Mouse (Mus musculus) 3T3-L1 (cell line): Measurements from ENCODE around the gene Pdcd6ip.
"Not testable (repeated sequence)": the region's sequence is repeated elsewhere in the genome, so short reads cannot be mapped to it uniquely, and the experiment has no call there.

Experiments used
- DNase-seq: peaks from one replicate; pipeline ENCODE4 v3.0.0-alpha.2; 2015; ENCODE audit warnings: low read depth, low spot score

Gene Pdcd6ip

GRCm38 (mm10) chr9:113701441-113702160 is 6.5 kb downstream of the Pdcd6ip start:
- DNase-seq, result no peak

GRCm38 (mm10) chr9:113687461-113687860 is 20.6 kb downstream of the Pdcd6ip start:
- DNase-seq, result no peak

- no peak for DNase-seq
These were observed 34.3 kb downstream of the Pdcd6ip start for GRCm38 (mm10) chr9:113673721-113674120.

GRCm38 (mm10) chr9:113672352-113672751 is 35.7 kb downstream of the Pdcd6ip start:
- no peak for DNase-seq

- DNase-seq, result no peak
These were observed 37.3 kb downstream of the Pdcd6ip start for GRCm38 (mm10) chr9:113670857-113671106.

GRCm38 (mm10) chr9:113670105-113670856 is 37.8 kb downstream of the Pdcd6ip start:
- no peak for DNase-seq

GRCm38 (mm10) chr9:113663476-113663875 is 44.6 kb downstream of the Pdcd6ip start:
- DNase-seq, result no peak

GRCm38 (mm10) chr9:113657837-113658236 is 50.2 kb downstream of the Pdcd6ip start:
- no peak for DNase-seq

- DNase-seq, result no peak
These were observed 54.5 kb downstream of the Pdcd6ip start for GRCm38 (mm10) chr9:113653571-113653970.

- DNase-seq, result no peak
These were observed 57.3 kb downstream of the Pdcd6ip start for GRCm38 (mm10) chr9:113650787-113651186.

- DNase-seq, result not testable (repeated sequence)
These were observed 58.8 kb downstream of the Pdcd6ip start for GRCm38 (mm10) chr9:113649211-113649610.

- no peak for DNase-seq
These were observed 62.3 kb downstream of the Pdcd6ip start for GRCm38 (mm10) chr9:113645837-113646169.

GRCm38 (mm10) chr9:113645153-113645836 is 62.8 kb downstream of the Pdcd6ip start:
- DNase-seq, result peak; percentile 70

- no peak for DNase-seq
These were observed 63.4 kb downstream of the Pdcd6ip start for GRCm38 (mm10) chr9:113644701-113645100.

- no peak for DNase-seq
These were observed 64.0 kb downstream of the Pdcd6ip start for GRCm38 (mm10) chr9:113644076-113644475.

GRCm38 (mm10) chr9:113643669-113644068 is 64.4 kb downstream of the Pdcd6ip start:
- no peak for DNase-seq

- DNase-seq, result no peak
These were observed 73.1 kb downstream of the Pdcd6ip start for GRCm38 (mm10) chr9:113634986-113635385.

- DNase-seq, result no peak
These were observed 74.8 kb downstream of the Pdcd6ip start for GRCm38 (mm10) chr9:113633168-113633744.

- no peak for DNase-seq
These were observed 75.6 kb downstream of the Pdcd6ip start for GRCm38 (mm10) chr9:113632350-113633043.

- DNase-seq, result peak; percentile 58
These were observed 78.4 kb downstream of the Pdcd6ip start for GRCm38 (mm10) chr9:113629632-113630031.

- no peak for DNase-seq
These were observed 78.9 kb downstream of the Pdcd6ip start for GRCm38 (mm10) chr9:113629191-113629590.

- no peak for DNase-seq
These were observed 79.3 kb downstream of the Pdcd6ip start for GRCm38 (mm10) chr9:113628780-113629179.
